Mouse (Mus musculus): ENCODE results near the gene Kctd13.

DNA sequence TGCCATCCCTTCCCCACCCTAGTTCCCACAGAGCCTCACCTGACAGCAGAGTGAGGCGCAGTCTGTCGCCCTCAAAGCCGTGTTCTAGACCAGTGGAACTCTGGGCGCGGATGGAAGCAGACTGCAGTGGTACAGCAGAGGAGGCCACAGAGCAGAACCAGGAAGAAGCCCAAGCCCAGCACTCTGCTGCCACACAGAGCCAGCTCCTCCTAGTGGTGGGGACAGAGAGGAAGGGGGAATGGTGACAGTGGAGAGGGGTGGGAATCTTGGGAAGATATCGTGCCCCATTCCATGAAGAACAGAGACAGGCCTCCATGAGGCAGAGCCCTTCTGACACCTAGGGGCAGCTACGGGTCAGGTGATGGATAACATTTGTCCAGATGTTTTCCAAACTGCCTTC, 39.8 kb upstream of the Kctd13 start:
- 0 out of 2 replicates have a peak, but pooled peaks have one; percentile 21 for TF ChIP-seq CTCF (IDR thresholded peaks at IDR 0.05; ENCODE audit: insufficient read depth, low read depth, low read length)
- TF ChIP-seq POLR2A (IDR thresholded peaks at IDR 0.05; ENCODE audit: insufficient read depth, low read depth, low read length): no peak
